Mouse (Mus musculus) CH12.LX (cell line): ENCODE data around the gene Flywch2. TPM values are rescaled to one million over a fixed set of nuclear protein-coding genes. Genes with fewer than 3 reads are reported as not detected.

Experiments
- DNase-seq: peaks from one replicate; pipeline ENCODE4 v3.0.0-alpha.2; 2013; ENCODE audit errors: extremely low read depth
- H3K27ac ChIP-seq: 2 replicates; pipeline ENCODE4 v1.5.1; 2012; ENCODE audit warnings: low read depth, mild to moderate bottlenecking, control low read depth, moderate library complexity; ENCODE audit not compliant: insufficient read depth
- H3K27me3 ChIP-seq: replicated peaks from 2 replicates; pipeline ENCODE3; 2012; ENCODE audit warnings: inconsistent platforms
- H3K36me3 ChIP-seq, 2 experiments: replicated peaks in 1 of 2; 2 replicates each; pipeline versions ENCODE3 to v1.6.1; 2012; ENCODE audit warnings: inconsistent platforms in 1 of 2, low read length in 1 of 2, mild to moderate bottlenecking in 1 of 2, mixed read lengths in 1 of 2, moderate library complexity in 1 of 2; ENCODE audit not compliant: control insufficient read depth in 1 of 2, insufficient read depth in 1 of 2
- H3K4me1 ChIP-seq, 2 experiments: 2 replicates each; pipeline ENCODE4 v1.6.1; 2012; ENCODE audit warnings: inconsistent platforms in 1 of 2, moderate library complexity in 1 of 2; ENCODE audit not compliant: insufficient read depth in 2 of 2, control insufficient read depth in 1 of 2
- H3K4me2 ChIP-seq: 2 replicates; pipeline ENCODE4 v1.6.1; 2012; ENCODE audit warnings: low read depth, mild to moderate bottlenecking, control low read depth; ENCODE audit not compliant: poor library complexity, insufficient read depth, severe bottlenecking
- H3K4me3 ChIP-seq, 3 experiments: fragments of 150-350 bp in 1 of 3; sonication (generic) in 1 of 3; replicated peaks in 1 of 3; 2 replicates each; pipeline versions ENCODE3 to v1.5.1; 2011 to 2012; ENCODE audit warnings: low read depth in 2 of 3, low read length in 2 of 3, mild to moderate bottlenecking in 2 of 3, moderate library complexity in 2 of 3, control low read depth in 1 of 3, improper control_type of control experiment in 1 of 3, inconsistent platforms in 1 of 3, mixed read lengths in 1 of 3; ENCODE audit not compliant: poor library complexity in 1 of 3
- H3K79me2 ChIP-seq: replicated peaks from 2 replicates; pipeline ENCODE4 v1.6.1; 2012; ENCODE audit warnings: mild to moderate bottlenecking, moderate library complexity; ENCODE audit not compliant: control insufficient read depth, poor library complexity, insufficient read depth, severe bottlenecking; ENCODE audit errors: extremely low read depth
- H3K9ac ChIP-seq: 2 replicates; pipeline ENCODE4 v1.6.1; 2012; ENCODE audit warnings: low read depth, mild to moderate bottlenecking, control low read depth, moderate library complexity; ENCODE audit not compliant: insufficient read depth
- H3K9me3 ChIP-seq: replicated peaks from 2 replicates; pipeline ENCODE3; 2012; ENCODE audit warnings: low read length, inconsistent platforms, mixed read lengths
- BHLHE40 ChIP-seq: IDR thresholded peaks from 2 replicates; pipeline ENCODE4 v1.6.1; 2011; ENCODE audit warnings: mild to moderate bottlenecking, low read depth, low read length, improper control_type of control experiment
- CHD1 ChIP-seq: IDR thresholded peaks from 2 replicates; pipeline ENCODE4 v1.6.1; 2012; ENCODE audit warnings: low read depth, low read length, improper control_type of control experiment, inconsistent platforms
- CHD2 ChIP-seq: IDR thresholded peaks from 2 replicates; pipeline ENCODE4 v1.6.1; 2011; ENCODE audit warnings: low read length, improper control_type of control experiment
- CTCF ChIP-seq, 2 experiments: IDR thresholded peaks in 1 of 2; conservative IDR thresholded peaks in 1 of 2; 2 replicates each; pipeline ENCODE4 v1.5.1; 2011 to 2012; ENCODE audit warnings: low read depth in 2 of 2, low read length in 2 of 2, improper control_type of control experiment in 1 of 2, inconsistent platforms in 1 of 2, mild to moderate bottlenecking in 1 of 2, moderate library complexity in 1 of 2
- E2F4 ChIP-seq: IDR thresholded peaks from 2 replicates; pipeline ENCODE4 v1.6.1; 2011; ENCODE audit warnings: low read depth, low read length, improper control_type of control experiment; ENCODE audit not compliant: insufficient replicate concordance
- ELF1 ChIP-seq: IDR thresholded peaks from 2 replicates; pipeline ENCODE4 v1.6.1; 2014; ENCODE audit warnings: low read depth, mild to moderate bottlenecking, inconsistent platforms, low read length, improper control_type of control experiment
- ETS1 ChIP-seq: conservative IDR thresholded peaks from 2 replicates; pipeline ENCODE4 v1.6.1; 2012; ENCODE audit warnings: low read depth, mild to moderate bottlenecking, inconsistent platforms, low read length, improper control_type of control experiment, moderate library complexity
- GABPA ChIP-seq: IDR thresholded peaks from 2 replicates; pipeline ENCODE4 v1.6.1; 2012; ENCODE audit warnings: low read depth, low read length, improper control_type of control experiment, inconsistent platforms; ENCODE audit not compliant: insufficient replicate concordance
- HCFC1 ChIP-seq: IDR thresholded peaks from 2 replicates; pipeline ENCODE4 v1.6.1; 2012; ENCODE audit warnings: low read depth, mild to moderate bottlenecking, inconsistent platforms, low read length, improper control_type of control experiment
- IRF4 ChIP-seq: IDR thresholded peaks from 2 replicates; pipeline ENCODE4 v1.6.1; 2014; ENCODE audit warnings: low read depth, mild to moderate bottlenecking, inconsistent platforms, low read length, improper control_type of control experiment
- JUND ChIP-seq: conservative IDR thresholded peaks from 2 replicates; pipeline ENCODE4 v1.6.1; 2011; ENCODE audit warnings: low read depth, low read length, improper control_type of control experiment
- KAT2A ChIP-seq: IDR thresholded peaks from 2 replicates; pipeline ENCODE4 v1.6.1; 2012; ENCODE audit warnings: low read length, improper control_type of control experiment, inconsistent platforms; ENCODE audit not compliant: insufficient replicate concordance
- MAX ChIP-seq: IDR thresholded peaks from 2 replicates; pipeline ENCODE4 v1.6.1; 2011; ENCODE audit warnings: low read length, improper control_type of control experiment
- MAZ ChIP-seq: IDR thresholded peaks from 2 replicates; pipeline ENCODE4 v1.6.1; 2012; ENCODE audit warnings: low read depth, mild to moderate bottlenecking, inconsistent platforms, low read length, improper control_type of control experiment, moderate library complexity
- MEF2A ChIP-seq: IDR thresholded peaks from 2 replicates; pipeline ENCODE4 v1.6.1; 2014; ENCODE audit warnings: low read depth, mild to moderate bottlenecking, inconsistent platforms, low read length, improper control_type of control experiment, borderline replicate concordance
- MXI1 ChIP-seq: IDR thresholded peaks from 2 replicates; pipeline ENCODE4 v1.6.1; 2011; ENCODE audit warnings: mild to moderate bottlenecking, low read depth, low read length, improper control_type of control experiment
- MYC ChIP-seq: IDR thresholded peaks from 2 replicates; pipeline ENCODE4 v1.6.1; 2011; ENCODE audit warnings: low read depth, mild to moderate bottlenecking, improper control_type of control experiment, low read length
- NELFE ChIP-seq: IDR thresholded peaks from 2 replicates; pipeline ENCODE4 v1.6.1; 2011; ENCODE audit warnings: low read depth, low read length, improper control_type of control experiment
- NRF1 ChIP-seq: IDR thresholded peaks from 2 replicates; pipeline ENCODE4 v1.6.1; 2014; ENCODE audit warnings: low read depth, mild to moderate bottlenecking, inconsistent platforms, low read length, improper control_type of control experiment, moderate library complexity
- POLR2A ChIP-seq: IDR thresholded peaks from 2 replicates; pipeline ENCODE4 v1.6.1; 2011; ENCODE audit warnings: low read depth, mild to moderate bottlenecking, improper control_type of control experiment, low read length
- RAD21 ChIP-seq: IDR thresholded peaks from 2 replicates; pipeline ENCODE4 v1.6.1; 2011; ENCODE audit warnings: low read depth, mild to moderate bottlenecking, low read length, improper control_type of control experiment, moderate library complexity
- RCOR1 ChIP-seq: conservative IDR thresholded peaks from 2 replicates; pipeline ENCODE4 v1.6.1; 2012; ENCODE audit warnings: low read depth, mild to moderate bottlenecking, inconsistent platforms, low read length, improper control_type of control experiment
- SIN3A ChIP-seq: IDR thresholded peaks from 2 replicates; pipeline ENCODE4 v1.6.1; 2012; ENCODE audit warnings: low read length, improper control_type of control experiment, inconsistent platforms
- SMC3 ChIP-seq: IDR thresholded peaks from 2 replicates; pipeline ENCODE4 v1.6.1; 2011; ENCODE audit warnings: low read depth, low read length, improper control_type of control experiment
- TCF12 ChIP-seq: IDR thresholded peaks from 2 replicates; pipeline ENCODE4 v1.6.1; 2014; ENCODE audit warnings: low read depth, mild to moderate bottlenecking, inconsistent platforms, low read length, improper control_type of control experiment
- USF1 ChIP-seq: IDR thresholded peaks from 2 replicates; pipeline ENCODE4 v1.6.1; 2014; ENCODE audit warnings: low read depth, mild to moderate bottlenecking, inconsistent platforms, low read length, improper control_type of control experiment
- ZC3H11A ChIP-seq: IDR thresholded peaks from 2 replicates; pipeline ENCODE4 v1.6.1; 2012; ENCODE audit warnings: low read depth, mild to moderate bottlenecking, inconsistent platforms, low read length, improper control_type of control experiment
- ZKSCAN1 ChIP-seq: IDR thresholded peaks from 2 replicates; pipeline ENCODE4 v1.6.1; 2012; ENCODE audit warnings: low read depth, inconsistent platforms, low read length, improper control_type of control experiment, borderline replicate concordance
- ZMIZ1 ChIP-seq: IDR thresholded peaks from 2 replicates; pipeline ENCODE4 v1.6.1; 2012; ENCODE audit warnings: low read depth, mild to moderate bottlenecking, inconsistent platforms, low read length, improper control_type of control experiment
- dilution Hi-C: fragments of 300-500 bp; cut with MboI; formaldehyde crosslinking; loops from 2 replicates; pipeline ENCODE4 v1.14.3; 2020; ENCODE audit warnings: low sequenced_read_pairs; ENCODE audit not compliant: extremely low pct_unique_long_range_greater_than_20kb, extremely low pct_ligation_motif_present
- in situ Hi-C: fragments of 300-500 bp; cut with MboI; formaldehyde crosslinking; loops from 3 replicates; pipeline ENCODE4 v1.14.3; 2019; ENCODE audit warnings: low sequenced_read_pairs, low pct_ligation_motif_present, low pct_unique_long_range_greater_than_20kb, mixed read lengths
- polyA plus RNA-seq: library from polyadenylated mRNA; unstranded; fragments of >175 nt; gene quantifications from 2 replicates; pipeline ENCODE4 v1.2.1, GENCODE M21; 2012; ENCODE audit warnings: low read depth; ENCODE audit not compliant: insufficient read length
- total RNA-seq, 2 experiments: library from RNA; depleted of rRNA; stranded (reverse); fragments of 300-350 nt in 1 of 2; fragments of >200 nt in 1 of 2; gene quantifications; 2 replicates each; pipeline ENCODE4 v1.2.3; 2012 to 2014

The Flywch2 gene
- total and polyA plus RNA-seq, 3 experiments, result not detected

DNA sequence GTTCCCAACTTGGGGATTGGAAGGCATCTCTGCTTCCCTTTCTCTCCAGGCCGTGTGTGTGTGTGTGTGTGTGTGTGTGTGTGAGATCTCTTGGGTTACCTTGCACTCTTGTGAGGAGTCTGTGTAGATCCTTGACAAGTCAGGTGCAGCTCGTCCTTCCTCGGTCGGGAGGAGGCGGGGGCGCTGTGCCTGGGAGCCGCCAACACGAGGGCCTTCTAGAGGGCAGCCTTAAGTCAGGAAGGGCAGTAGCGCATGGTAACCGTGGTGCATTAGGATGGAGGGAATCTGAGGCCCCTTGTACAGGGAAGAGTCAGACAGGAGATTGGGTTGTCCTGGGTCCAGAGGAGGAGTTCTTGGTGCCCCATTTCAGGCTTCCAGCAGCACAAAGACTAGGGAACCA, 9.7 kb downstream of the Flywch2 start:
- H3K4me1 ChIP-seq, result peaks cover 3 to 22% of the 10 kb centered on the region in 2 experiments; a peak in 3 of 4 replicates
- H3K4me2 ChIP-seq, result no peak overlapping the region
- H3K4me3 ChIP-seq, result no peak overlapping the region
- H3K27ac ChIP-seq, result no peak overlapping the region
- no peaks in the 10 kb centered on the region for H3K36me3 ChIP-seq
- H3K27me3 ChIP-seq, result no peaks in the 10 kb centered on the region
- H3K79me2 ChIP-seq, result no peaks in the 10 kb centered on the region
- no peaks in the 10 kb centered on the region for H3K9me3 ChIP-seq
- H3K9ac ChIP-seq, result no peak overlapping the region
- DNase-seq, result no peak
- dilution Hi-C loops (no loop called here), in situ Hi-C loops (loop anchor here (5.0 to 10.0 kb wide), 2 partner anchors 61 to 189 kb away; partner anchors contain the start of gene Prss33)
- TF ChIP-seq BHLHE40, result no peak
- TF ChIP-seq RAD21, result no peak
- no peak for TF ChIP-seq SIN3A
- no peak for TF ChIP-seq ZMIZ1
- TF ChIP-seq MEF2A, result no peak
- TF ChIP-seq KAT2A, result no peak
- no peak for TF ChIP-seq MAX
- TF ChIP-seq ELF1, result no peak
- TF ChIP-seq CHD1, result no peak
- no peak for TF ChIP-seq ETS1
- no peak for TF ChIP-seq USF1
- no peak for TF ChIP-seq MAZ
- TF ChIP-seq IRF4, result no peak
- TF ChIP-seq CHD2, result no peak
- no peak for TF ChIP-seq HCFC1
- no peak for TF ChIP-seq ZKSCAN1
- no peak for TF ChIP-seq POLR2A
- TF ChIP-seq MYC, result no peak
- TF ChIP-seq RCOR1, result no peak
- TF ChIP-seq SMC3, result no peak

DNA sequence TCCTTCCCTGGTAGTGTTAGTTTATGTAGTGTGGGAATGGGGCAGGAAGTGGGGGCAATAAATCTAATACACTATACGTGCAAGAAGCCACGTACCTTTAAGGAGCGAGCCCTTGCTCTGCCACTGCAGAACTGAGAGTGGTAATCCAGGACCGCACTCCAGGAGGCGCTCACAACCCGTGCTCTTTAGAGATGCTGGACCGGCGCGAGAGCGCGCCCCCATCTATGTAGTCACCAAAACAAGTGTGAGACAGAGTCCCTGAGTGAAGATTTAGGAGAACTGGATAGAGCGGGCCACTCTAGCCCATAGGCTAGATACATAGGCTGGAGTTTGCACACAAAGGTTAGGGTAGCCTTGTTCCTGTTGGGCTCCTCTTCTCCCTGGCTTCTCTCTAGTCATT, 11.8 kb downstream of the Flywch2 start:
- peak; percentile 36 for TF ChIP-seq HCFC1
- TF ChIP-seq ZC3H11A, result peak; percentile 47; the same call in 1 of the 2 replicates
- TF ChIP-seq SMC3, result peak; percentile 95
- TF ChIP-seq CTCF (conservative IDR thresholded peaks at IDR 0.05 in 1 of 2, IDR thresholded peaks at IDR 0.05 in 1 of 2; ENCODE audit: low read depth in 2 of 2, low read length in 2 of 2), result peak; percentile 87 to 99
- no peak for TF ChIP-seq GABPA
- TF ChIP-seq NELFE, result peak; percentile 48; the same call in 1 of the 2 replicates
- TF ChIP-seq MYC, result 0 out of 2 replicates have a peak, but pooled peaks have one; percentile 27
- no peak for TF ChIP-seq MAX
- no peak; the same call in 1 of the 2 replicates for TF ChIP-seq MXI1
- no peak for TF ChIP-seq ZKSCAN1
- TF ChIP-seq MAZ, result peak; percentile 72; the same call in 1 of the 2 replicates
- TF ChIP-seq BHLHE40, result no peak
- peak; percentile 5; the same call in 1 of the 2 replicates for TF ChIP-seq ELF1
- peak; percentile 97 for TF ChIP-seq RAD21
- TF ChIP-seq KAT2A, result no peak
- TF ChIP-seq E2F4, result 0 out of 2 replicates have a peak, but pooled peaks have one; percentile 66
- TF ChIP-seq TCF12, result 0 out of 2 replicates have a peak, but pooled peaks have one; percentile 27
- TF ChIP-seq IRF4, result peak; percentile 62; the same call in 1 of the 2 replicates
- TF ChIP-seq NRF1, result peak; percentile 25; the same call in 1 of the 2 replicates
- TF ChIP-seq JUND, result no peak
- DNase-seq, result peak; percentile 88
- Histone ChIP-seq H3K79me2 (0 out of 2 replicates have a peak, but pooled peaks cover 4% of the 10 kb centered on the region), H3K9ac (no peak overlapping the region), H3K27ac (no peak overlapping the region), H3K9me3 (no peaks in the 10 kb centered on the region), H3K27me3 (no peaks in the 10 kb centered on the region), H3K4me1 (peaks cover 7 to 31% of the 10 kb centered on the region in 2 experiments; a peak in 3 of 4 replicates), H3K4me3 (no peak overlapping the region), H3K36me3 (peaks cover 0 to 2% of the 10 kb centered on the region in 2 experiments), H3K4me2 (peak overlapping the region; percentile 37; the same call in 1 of the 2 replicates)
- dilution Hi-C loops (no loop called here), in situ Hi-C loops (loop anchor here (5.0 to 10.0 kb wide), 2 partner anchors 33 to 191 kb away; no protein-coding TSS in a partner anchor)
